Mouse (Mus musculus): ENCODE measurements around the gene Sp3. TPM values are rescaled to one million over a fixed set of nuclear protein-coding genes. Genes with fewer than 3 reads are reported as not detected.
"Not testable (repeated sequence)": the region's sequence is repeated elsewhere in the genome, so short reads cannot be mapped to it uniquely, and the experiment has no call there.

The Sp3 gene
- polyA plus RNA-seq, 1 experiment from 2014 or later: 59.4 TPM

DNA sequence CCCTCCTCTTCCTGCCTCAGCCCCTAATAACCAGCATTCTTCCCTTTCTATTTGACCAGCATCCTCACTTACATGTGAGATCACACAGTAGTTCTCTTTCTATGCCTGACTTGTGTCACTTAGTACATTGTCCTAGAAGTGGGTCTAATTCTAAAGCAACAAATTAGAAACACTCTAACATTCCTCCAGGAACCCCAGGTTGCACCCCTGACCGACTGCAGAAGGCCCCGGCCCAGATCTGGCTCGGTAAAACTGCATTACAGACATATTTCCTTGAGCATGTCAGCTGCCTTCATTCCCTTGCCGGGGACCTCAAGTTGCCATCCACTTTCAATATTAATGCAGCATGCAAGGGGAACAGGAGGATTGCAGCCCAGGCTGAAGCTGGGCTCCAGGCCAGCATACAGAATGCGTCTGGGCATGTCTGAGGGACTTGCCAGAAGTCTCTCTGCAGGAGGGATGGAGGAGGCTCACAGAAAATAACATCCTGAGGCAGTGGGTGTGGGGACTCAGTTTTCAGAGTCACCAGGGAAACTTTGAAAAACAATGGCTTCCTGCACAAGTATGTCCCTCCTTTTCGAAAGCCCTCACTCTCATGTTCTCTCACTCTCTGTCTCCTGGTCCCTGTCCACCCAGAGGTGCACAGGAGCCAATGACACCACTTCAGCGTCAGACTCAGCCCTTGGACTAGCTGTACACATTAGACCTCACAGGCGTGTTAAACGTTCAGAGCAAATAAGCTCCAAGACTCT is 15.3 kb upstream of the Sp3 start:
- Histone ChIP-seq H3K27me3 (ENCODE audit: control insufficient read depth, insufficient read depth, low read depth, low read length) (no peaks in the 10 kb centered on the region), H3K9me3 (ENCODE audit: control insufficient read depth, low read length) (no peaks in the 10 kb centered on the region), H3K4me2 (ENCODE audit: low read depth, low read length) (no peak overlapping the region), H3K36me3 (ENCODE audit: control insufficient read depth, insufficient read depth, low read length) (no peaks in the 10 kb centered on the region), H3K27ac (ENCODE audit: low read length) (peak overlapping the region; percentile 82), H3K4me3 (ENCODE audit: low read length) (no peak overlapping the region), H3K9ac (ENCODE audit: low read length) (peak overlapping the region; percentile 19), H3K4me1 (replicated peaks; ENCODE audit: control insufficient read depth, insufficient read depth, low read length) (peaks cover 19% of the 10 kb centered on the region)
- peak; percentile 88 for ATAC-seq (ENCODE audit: low read depth)
- 15% methylated on average over 9 of the region's 9 CpGs for WGBS

DNA sequence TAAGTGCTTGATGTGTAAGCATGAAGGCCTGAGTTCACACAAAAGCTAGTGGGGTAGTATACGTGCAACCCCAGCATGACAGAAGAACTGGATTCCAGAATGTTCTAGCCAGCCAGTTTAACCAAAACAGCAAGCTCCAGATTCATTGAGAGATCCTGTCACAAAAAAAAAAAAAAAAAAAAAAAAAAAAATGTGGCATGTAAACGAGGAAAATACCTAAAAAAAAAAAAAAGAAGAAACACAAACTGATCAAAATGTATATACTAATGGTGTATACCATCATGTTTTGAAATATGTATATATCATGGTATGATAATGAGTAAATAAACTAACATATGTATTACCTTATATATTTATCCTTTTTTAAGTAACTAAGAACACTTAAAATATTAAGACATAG is 13.9 kb upstream of the Sp3 start:
- H3K27ac ChIP-seq (ENCODE audit: low read length): no peak overlapping the region
- H3K36me3 ChIP-seq (ENCODE audit: control insufficient read depth, insufficient read depth, low read length): peaks cover 3% of the 10 kb centered on the region; the same call in 1 of the 2 replicates
- WGBS: 64% methylated on average over 2 of the region's 2 CpGs
- no peaks in the 10 kb centered on the region for H3K27me3 ChIP-seq (ENCODE audit: control insufficient read depth, insufficient read depth, low read depth, low read length)
- H3K9me3 ChIP-seq (ENCODE audit: control insufficient read depth, low read length): peaks cover 6% of the 10 kb centered on the region
- H3K4me2 ChIP-seq (ENCODE audit: low read depth, low read length): no peak overlapping the region
- ATAC-seq (ENCODE audit: low read depth): no peak
- no peak overlapping the region for H3K9ac ChIP-seq (ENCODE audit: low read length)
- no peak overlapping the region for H3K4me3 ChIP-seq (ENCODE audit: low read length)
- H3K4me1 ChIP-seq (replicated peaks; ENCODE audit: control insufficient read depth, insufficient read depth, low read length): peaks cover 19% of the 10 kb centered on the region

DNA sequence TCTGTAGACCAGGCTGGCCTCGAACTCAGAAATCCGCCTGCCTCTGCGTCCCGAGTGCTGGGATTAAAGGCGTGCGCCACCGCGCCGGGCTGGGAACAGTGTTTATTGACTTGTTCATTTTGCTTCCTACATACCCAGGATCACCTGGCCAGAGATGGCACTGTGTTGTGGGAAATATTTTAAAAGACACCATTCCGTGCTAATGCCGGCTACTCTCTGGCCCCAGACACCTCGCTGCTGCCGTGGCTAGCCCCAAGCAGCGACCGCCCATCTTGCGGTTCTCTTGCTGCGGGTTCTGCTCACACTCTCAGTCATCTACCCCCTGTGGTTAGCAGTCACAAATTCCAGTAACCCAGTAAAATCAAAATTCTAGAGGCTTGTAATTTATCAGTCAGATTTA is 12.3 kb upstream of the Sp3 start:
- Histone ChIP-seq H3K9me3 (ENCODE audit: control insufficient read depth, low read length) (peaks cover 8% of the 10 kb centered on the region), H3K36me3 (ENCODE audit: control insufficient read depth, insufficient read depth, low read length) (peaks cover 3% of the 10 kb centered on the region; the same call in 1 of the 2 replicates), H3K4me2 (ENCODE audit: low read depth, low read length) (no peak overlapping the region), H3K27me3 (ENCODE audit: control insufficient read depth, insufficient read depth, low read depth, low read length) (no peaks in the 10 kb centered on the region), H3K9ac (ENCODE audit: low read length) (no peak overlapping the region), H3K27ac (ENCODE audit: low read length) (no peak overlapping the region), H3K4me3 (ENCODE audit: low read length) (no peak overlapping the region), H3K4me1 (replicated peaks; ENCODE audit: control insufficient read depth, insufficient read depth, low read length) (peaks cover 19% of the 10 kb centered on the region)
- no peak for ATAC-seq (ENCODE audit: low read depth)
- 97% methylated on average over 17 of the region's 17 CpGs for WGBS

GRCm38 (mm10) chr2:72988945-72989344 is 8.7 kb upstream of the Sp3 start:
- not testable (repeated sequence) for H3K9ac ChIP-seq (ENCODE audit: low read length); H3K27ac ChIP-seq (ENCODE audit: low read length); H3K4me3 ChIP-seq (ENCODE audit: low read length); ATAC-seq (ENCODE audit: low read depth); H3K4me1 ChIP-seq (replicated peaks; ENCODE audit: control insufficient read depth, insufficient read depth, low read length); H3K36me3 ChIP-seq (ENCODE audit: control insufficient read depth, insufficient read depth, low read length); H3K4me2 ChIP-seq (ENCODE audit: low read depth, low read length); H3K27me3 ChIP-seq (ENCODE audit: control insufficient read depth, insufficient read depth, low read depth, low read length); H3K9me3 ChIP-seq (ENCODE audit: control insufficient read depth, low read length)
- 84% methylated on average over 9 of the region's 9 CpGs for WGBS

GRCm38 (mm10) chr2:72986616-72987015 is 6.4 kb upstream of the Sp3 start, which contains the start of gene Gm11084:
TSS of gene Gm11084 (minus strand) at chr2:72986716.
- Histone ChIP-seq H3K27ac (ENCODE audit: low read length) (no peak within 1 kb of the TSS), H3K4me1 (replicated peaks; ENCODE audit: control insufficient read depth, insufficient read depth, low read length) (0 out of 2 replicates have a peak, but pooled peaks cover under 1% of the 10 kb centered on the region), H3K36me3 (ENCODE audit: control insufficient read depth, insufficient read depth, low read length) (peaks cover 3% of the 10 kb centered on the region; the same call in 1 of the 2 replicates), H3K4me2 (ENCODE audit: low read depth, low read length) (no peak within 1 kb of the TSS), H3K9me3 (ENCODE audit: control insufficient read depth, low read length) (peaks cover 8% of the 10 kb centered on the region), H3K9ac (ENCODE audit: low read length) (no peak within 1 kb of the TSS), H3K4me3 (ENCODE audit: low read length) (no peak within 1 kb of the TSS), H3K27me3 (ENCODE audit: control insufficient read depth, insufficient read depth, low read depth, low read length) (no peaks in the 10 kb centered on the region)
- WGBS: 93% methylated on average over 5 of the region's 5 CpGs
- no peak for ATAC-seq (ENCODE audit: low read depth)

- Histone ChIP-seq H3K4me3 (ENCODE audit: low read length) (no peak overlapping the region), H3K9ac (ENCODE audit: low read length) (no peak overlapping the region), H3K4me1 (replicated peaks; ENCODE audit: control insufficient read depth, insufficient read depth, low read length) (0 out of 2 replicates have a peak, but pooled peaks cover 3% of the 10 kb centered on the region), H3K4me2 (ENCODE audit: low read depth, low read length) (no peak overlapping the region), H3K27ac (ENCODE audit: low read length) (no peak overlapping the region), H3K36me3 (ENCODE audit: control insufficient read depth, insufficient read depth, low read length) (peaks cover 3% of the 10 kb centered on the region; the same call in 1 of the 2 replicates), H3K9me3 (ENCODE audit: control insufficient read depth, low read length) (peaks cover 8% of the 10 kb centered on the region), H3K27me3 (ENCODE audit: control insufficient read depth, insufficient read depth, low read depth, low read length) (no peaks in the 10 kb centered on the region)
- WGBS: 57% methylated on average over 1 of the region's 1 CpGs
- no peak for ATAC-seq (ENCODE audit: low read depth)
Measured at GRCm38 (mm10) chr2:72985516-72985915, 5.3 kb upstream of the Sp3 start.

GRCm38 (mm10) chr2:72984806-72985205 is 4.6 kb upstream of the Sp3 start:
- Histone ChIP-seq H3K9ac (ENCODE audit: low read length) (no peak overlapping the region), H3K4me1 (replicated peaks; ENCODE audit: control insufficient read depth, insufficient read depth, low read length) (0 out of 2 replicates have a peak, but pooled peaks cover 3% of the 10 kb centered on the region), H3K9me3 (ENCODE audit: control insufficient read depth, low read length) (peaks cover 8% of the 10 kb centered on the region), H3K4me3 (ENCODE audit: low read length) (no peak overlapping the region), H3K27ac (ENCODE audit: low read length) (no peak overlapping the region), H3K27me3 (ENCODE audit: control insufficient read depth, insufficient read depth, low read depth, low read length) (no peaks in the 10 kb centered on the region), H3K4me2 (ENCODE audit: low read depth, low read length) (no peak overlapping the region), H3K36me3 (ENCODE audit: control insufficient read depth, insufficient read depth, low read length) (peaks cover 3% of the 10 kb centered on the region; the same call in 1 of the 2 replicates)
- 59% methylated on average over 4 of the region's 4 CpGs for WGBS
- no peak for ATAC-seq (ENCODE audit: low read depth)

DNA sequence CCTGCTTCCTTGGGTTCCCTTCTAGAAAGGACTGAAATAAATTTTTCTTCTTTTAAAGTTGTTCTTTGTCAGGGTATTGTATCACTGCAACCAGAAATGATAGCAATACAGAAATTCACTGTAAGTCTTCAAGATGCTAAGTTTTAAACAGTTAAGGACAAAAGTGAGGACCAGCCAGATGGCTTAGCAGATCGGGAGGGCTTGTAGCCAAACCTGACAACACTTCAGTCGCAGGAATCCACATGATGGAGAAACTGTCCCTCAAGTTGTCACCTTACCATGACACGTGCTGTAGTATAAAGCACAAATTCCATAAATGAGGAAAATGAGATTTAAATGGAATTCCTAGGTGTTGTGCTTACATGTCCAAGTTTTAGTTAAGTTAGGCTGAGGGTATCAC is 3.0 kb upstream of the Sp3 start:
- Histone ChIP-seq H3K27ac (ENCODE audit: low read length) (no peak overlapping the region), H3K36me3 (ENCODE audit: control insufficient read depth, insufficient read depth, low read length) (no peaks in the 10 kb centered on the region), H3K27me3 (ENCODE audit: control insufficient read depth, insufficient read depth, low read depth, low read length) (no peaks in the 10 kb centered on the region), H3K9ac (ENCODE audit: low read length) (no peak overlapping the region), H3K4me1 (replicated peaks; ENCODE audit: control insufficient read depth, insufficient read depth, low read length) (0 out of 2 replicates have a peak, but pooled peaks cover 3% of the 10 kb centered on the region), H3K9me3 (ENCODE audit: control insufficient read depth, low read length) (no peaks in the 10 kb centered on the region), H3K4me3 (ENCODE audit: low read length) (no peak overlapping the region), H3K4me2 (ENCODE audit: low read depth, low read length) (no peak overlapping the region)
- ATAC-seq (ENCODE audit: low read depth): no peak
- 77% methylated on average over 3 of the region's 3 CpGs for WGBS

- H3K4me1 ChIP-seq (replicated peaks; ENCODE audit: control insufficient read depth, insufficient read depth, low read length): 0 out of 2 replicates have a peak, but pooled peaks cover 3% of the 10 kb centered on the region
- no peaks in the 10 kb centered on the region for H3K27me3 ChIP-seq (ENCODE audit: control insufficient read depth, insufficient read depth, low read depth, low read length)
- no peaks in the 10 kb centered on the region for H3K9me3 ChIP-seq (ENCODE audit: control insufficient read depth, low read length)
- no peak for ATAC-seq (ENCODE audit: low read depth)
- no peaks in the 10 kb centered on the region for H3K36me3 ChIP-seq (ENCODE audit: control insufficient read depth, insufficient read depth, low read length)
- 90% methylated on average over 7 of the region's 7 CpGs for WGBS
- H3K9ac ChIP-seq (ENCODE audit: low read length): no peak overlapping the region
- H3K27ac ChIP-seq (ENCODE audit: low read length): no peak overlapping the region
- no peak overlapping the region for H3K4me3 ChIP-seq (ENCODE audit: low read length)
- no peak overlapping the region for H3K4me2 ChIP-seq (ENCODE audit: low read depth, low read length)
Measured at GRCm38 (mm10) chr2:72982110-72982785, 2.0 kb upstream of the Sp3 start.

Data from lung, embryonic 16.5 days (tissue).